Mouse (Mus musculus) MEL (cell line): ENCODE data around the gene Prex1.

Experiments used
- CTCF ChIP-seq, 3 experiments: IDR thresholded peaks in 2 of 3; conservative IDR thresholded peaks in 1 of 3; 2 replicates each; pipeline ENCODE4 v1.5.1; 2011 to 2012; ENCODE audit warnings: low read length in 3 of 3, low read depth in 2 of 3, mild to moderate bottlenecking in 2 of 3, improper control_type of control experiment in 1 of 3, inconsistent platforms in 1 of 3, mixed read lengths in 1 of 3, moderate library complexity in 1 of 3; ENCODE audit not compliant: control insufficient read depth in 1 of 3, insufficient read depth in 1 of 3, poor library complexity in 1 of 3, severe bottlenecking in 1 of 3
- EP300 ChIP-seq, 2 experiments: IDR thresholded peaks; 2 replicates each; pipeline ENCODE4 v1.6.1; 2011; ENCODE audit warnings: improper control_type of control experiment in 2 of 2, low read length in 2 of 2, low read depth in 1 of 2, mild to moderate bottlenecking in 1 of 2
- GATA1 ChIP-seq: IDR thresholded peaks from 2 replicates; pipeline ENCODE4 v1.6.1; 2011; ENCODE audit warnings: low read depth, low read length, improper control_type of control experiment
- KAT2A ChIP-seq: conservative IDR thresholded peaks from 2 replicates; pipeline ENCODE4 v1.6.1; 2012; ENCODE audit warnings: low read depth, low read length, improper control_type of control experiment, inconsistent platforms
- MXI1 ChIP-seq: IDR thresholded peaks from 2 replicates; pipeline ENCODE4 v1.6.1; 2011; ENCODE audit warnings: mild to moderate bottlenecking, low read depth, low read length, improper control_type of control experiment
- POLR2A ChIP-seq, 2 experiments: IDR thresholded peaks; 2 replicates each; pipeline ENCODE4 v1.6.1; 2011 to 2012; ENCODE audit warnings: low read length in 2 of 2, mild to moderate bottlenecking in 2 of 2, control low read depth in 1 of 2, improper control_type of control experiment in 1 of 2, low read depth in 1 of 2, moderate library complexity in 1 of 2; ENCODE audit not compliant: control insufficient read depth in 1 of 2, insufficient read depth in 1 of 2, poor library complexity in 1 of 2
- POLR2AphosphoS5 ChIP-seq: IDR thresholded peaks from 2 replicates; pipeline ENCODE4 v1.6.1; 2012; ENCODE audit warnings: low read depth, borderline replicate concordance, mild to moderate bottlenecking, inconsistent platforms, low read length, moderate library complexity, mixed read lengths
- RAD21 ChIP-seq: IDR thresholded peaks from 2 replicates; pipeline ENCODE4 v1.6.1; 2011; ENCODE audit warnings: mild to moderate bottlenecking, low read depth, low read length, improper control_type of control experiment
- RCOR1 ChIP-seq: IDR thresholded peaks from 2 replicates; pipeline ENCODE4 v1.6.1; 2012; ENCODE audit warnings: low read depth, mild to moderate bottlenecking, inconsistent platforms, low read length, improper control_type of control experiment
- SIN3A ChIP-seq: IDR thresholded peaks from 2 replicates; pipeline ENCODE4 v1.6.1; 2012; ENCODE audit warnings: low read length, improper control_type of control experiment, inconsistent platforms
- UBTF ChIP-seq: IDR thresholded peaks from 2 replicates; pipeline ENCODE4 v1.6.1; 2012; ENCODE audit warnings: low read depth, mild to moderate bottlenecking, inconsistent platforms, low read length, improper control_type of control experiment, moderate library complexity, borderline replicate concordance; ENCODE audit not compliant: insufficient read depth
- USF1 ChIP-seq: IDR thresholded peaks from 2 replicates; pipeline ENCODE4 v1.6.1; 2014; ENCODE audit warnings: low read depth, mild to moderate bottlenecking, inconsistent platforms, low read length, improper control_type of control experiment, moderate library complexity
- ZKSCAN1 ChIP-seq: IDR thresholded peaks from 2 replicates; pipeline ENCODE4 v1.6.1; 2012; ENCODE audit warnings: low read depth, mild to moderate bottlenecking, inconsistent platforms, low read length, improper control_type of control experiment, moderate library complexity

DNA sequence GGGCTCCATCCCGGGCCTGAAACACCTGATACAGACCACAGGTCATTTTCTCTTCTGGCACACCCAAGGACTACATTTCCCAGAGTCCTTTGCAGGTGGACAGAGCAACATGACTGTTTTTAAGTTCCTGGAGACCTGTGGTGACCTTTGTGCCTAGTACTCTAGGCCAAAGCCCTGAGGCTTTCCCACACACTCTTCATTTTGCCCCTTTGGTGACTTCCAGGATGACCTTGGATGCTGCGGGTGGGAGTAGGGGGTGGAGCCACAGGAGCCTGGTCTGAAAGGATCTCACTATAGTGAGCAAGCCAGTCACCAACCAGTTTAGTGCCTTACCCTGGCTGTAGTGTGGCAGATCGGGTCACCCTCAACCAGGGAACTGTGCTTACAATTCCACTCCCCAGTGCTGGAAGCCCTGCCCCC, 14.6 kb upstream of the Prex1 start:
- TF ChIP-seq RAD21: no peak
- no peak for TF ChIP-seq EP300 (IDR thresholded peaks at IDR 0.05; ENCODE audit: low read depth in 1 of 2, low read length in 2 of 2)
- TF ChIP-seq KAT2A: peak; percentile 59; the same call in 1 of the 2 replicates
- no peak for TF ChIP-seq CTCF (IDR thresholded peaks at IDR 0.05 in 2 of 3, conservative IDR thresholded peaks at IDR 0.05 in 1 of 3; ENCODE audit: control insufficient read depth in 1 of 3, insufficient read depth in 1 of 3, low read depth in 2 of 3, low read length in 3 of 3, poor library complexity in 1 of 3, severe bottlenecking in 1 of 3)
- no peak for TF ChIP-seq POLR2A (IDR thresholded peaks at IDR 0.05; ENCODE audit: control insufficient read depth in 1 of 2, insufficient read depth in 1 of 2, low read depth in 1 of 2, low read length in 2 of 2, poor library complexity in 1 of 2)
- TF ChIP-seq SIN3A: no peak
- no peak for TF ChIP-seq UBTF
- no peak for TF ChIP-seq ZKSCAN1
- no peak for TF ChIP-seq GATA1
- no peak for TF ChIP-seq POLR2AphosphoS5
- TF ChIP-seq MXI1: no peak
- no peak for TF ChIP-seq RCOR1
- TF ChIP-seq USF1: no peak
